Mouse (Mus musculus) CD4-positive helper T cell, adult 2 months (primary cell): ENCODE data around the gene Entr1.

Experiments
- DNase-seq: peaks from one replicate; pipeline ENCODE4 v3.0.0-alpha.2; 2012; ENCODE audit warnings: low read depth, missing footprints, low spot score

Entr1 gene

DNA sequence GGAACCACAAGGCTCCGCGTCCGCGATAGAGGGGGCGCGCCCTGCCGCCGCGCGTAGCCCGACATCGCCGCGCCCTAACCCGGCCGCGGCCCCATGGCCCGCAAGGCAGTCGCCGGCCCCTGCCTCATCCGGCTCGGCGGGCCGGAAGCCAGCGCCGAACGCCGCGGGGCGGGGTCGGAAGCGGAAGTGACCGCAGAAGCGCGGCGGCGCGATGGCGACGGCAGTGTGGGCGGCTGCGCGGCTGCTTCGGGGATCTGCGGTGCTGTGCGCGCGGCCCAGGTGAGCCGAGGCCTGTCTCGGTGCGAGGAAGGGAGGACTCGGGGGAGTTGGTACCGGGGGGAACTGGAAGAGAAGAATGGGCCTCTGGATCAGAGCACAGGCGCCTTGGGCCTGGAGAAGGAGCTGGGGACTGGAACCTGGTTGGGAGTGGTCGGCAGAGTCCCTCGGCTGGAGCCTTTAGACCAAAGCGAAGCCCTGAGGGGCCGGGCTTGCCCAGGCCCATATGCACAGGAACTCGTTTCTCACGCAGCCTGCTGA, at the start of gene Entr1, which contains the start of gene Pmpca:
Entr1 (minus strand) TSS at position 163 of the 537 bp plus-strand sequence.
Pmpca (plus strand) TSS at position 186 of the 537 bp plus-strand sequence.
- DNase-seq: peak; percentile 93

- DNase-seq: no peak
Observed at GRCm38 (mm10) chr2:26438373-26438772, 49.3 kb upstream of the Entr1 start.

DNA sequence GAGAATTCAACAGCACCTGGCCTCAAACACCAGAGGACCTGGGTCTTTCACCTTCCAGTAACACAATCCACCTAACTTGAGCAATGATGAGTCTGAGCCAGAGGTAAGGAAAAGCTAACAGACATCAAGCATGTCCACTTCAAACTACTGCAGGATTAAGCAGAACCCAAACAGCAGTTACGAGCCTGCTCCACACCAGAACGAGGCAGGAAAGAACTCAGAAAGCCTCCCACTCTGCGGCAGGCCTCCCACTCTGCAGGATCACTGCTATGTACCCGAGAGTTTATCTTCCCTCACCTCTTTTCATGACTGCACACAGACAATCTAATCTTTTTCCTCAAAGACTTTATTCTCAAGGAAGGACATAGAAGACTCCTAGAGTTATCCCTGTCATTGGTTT, 48.1 kb upstream of the Entr1 start:
- no peak for DNase-seq

GRCm38 (mm10) chr2:26434791-26435572, 45.9 kb upstream of the Entr1 start:
- DNase-seq: no peak

GRCm38 (mm10) chr2:26429851-26430250, 40.7 kb upstream of the Entr1 start:
- DNase-seq: no peak

DNA sequence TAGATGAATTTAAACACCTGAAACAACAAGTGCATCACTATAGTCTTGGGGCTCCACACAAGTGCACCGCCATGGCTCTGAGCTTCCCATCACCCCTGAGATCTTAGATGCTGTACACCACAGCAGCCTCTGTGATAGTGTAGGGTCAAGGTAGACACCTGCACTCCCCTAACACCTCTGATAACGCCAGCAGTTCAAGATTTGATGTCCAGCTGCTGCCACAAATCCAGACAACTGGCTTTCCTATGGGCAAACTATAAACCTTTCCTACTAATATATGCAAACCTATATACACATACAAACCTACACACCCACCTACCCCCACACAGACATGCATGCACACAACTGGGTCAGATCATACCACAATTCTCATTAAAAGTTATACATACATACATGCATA, 35.4 kb upstream of the Entr1 start:
- DNase-seq: no peak

DNA sequence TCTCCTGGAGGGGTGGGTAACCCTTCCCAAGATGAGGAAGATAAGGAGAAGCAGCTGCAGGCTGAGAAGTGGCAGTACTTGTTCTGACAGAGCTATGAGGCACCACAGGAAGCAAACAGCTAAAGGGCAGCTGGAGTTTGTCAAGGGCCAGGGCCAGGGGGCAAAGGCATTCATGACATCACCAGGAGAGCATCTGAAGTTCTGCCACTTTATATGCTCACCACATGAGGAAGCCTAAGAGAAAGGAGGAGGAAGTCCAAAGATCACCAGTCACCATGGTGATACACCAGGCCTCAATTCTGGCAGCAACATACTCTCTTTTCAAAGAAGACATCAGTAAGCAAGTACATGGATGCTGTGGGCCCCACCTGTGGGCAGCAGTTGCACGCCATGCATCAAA, 34.0 kb upstream of the Entr1 start:
- DNase-seq: no peak

DNA sequence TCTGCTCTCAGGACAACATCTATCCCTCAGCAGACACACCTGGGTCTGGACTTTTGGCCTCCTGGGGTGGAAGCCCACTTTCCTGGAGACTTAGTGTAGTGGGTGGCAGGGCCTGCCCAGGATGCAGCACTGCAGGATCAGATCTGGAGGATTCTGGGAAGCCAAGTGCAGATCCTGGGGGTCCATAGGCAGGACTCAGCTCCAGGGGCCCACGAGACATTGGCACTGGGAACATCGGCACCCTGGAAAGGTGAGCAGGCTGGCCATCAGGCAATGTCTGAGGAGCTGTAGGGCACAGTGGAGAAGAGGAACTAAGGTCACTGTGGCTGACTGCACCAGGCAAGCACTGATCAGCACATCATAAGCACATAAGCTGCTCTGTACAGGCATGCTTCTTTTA, 32.9 kb upstream of the Entr1 start:
- no peak for DNase-seq

DNA sequence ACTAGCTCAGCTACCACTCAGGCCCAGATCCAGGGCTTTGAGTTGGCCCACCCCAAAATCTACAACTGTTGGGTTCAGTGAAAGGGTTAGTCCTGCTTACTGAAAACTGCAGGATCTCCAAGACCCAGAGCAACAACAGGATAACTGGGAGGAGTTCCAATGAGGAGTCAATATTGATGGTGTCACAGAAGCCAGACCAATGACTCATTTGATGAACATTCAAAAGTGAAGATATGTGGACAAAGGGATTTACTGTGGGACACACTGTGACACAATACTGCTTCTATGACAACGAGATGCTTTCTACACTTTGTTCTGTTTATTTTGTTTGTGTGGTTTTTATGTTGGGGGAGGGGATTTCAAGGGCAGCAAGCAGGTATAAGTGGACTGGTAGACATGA, 29.0 kb upstream of the Entr1 start:
- DNase-seq: no peak

DNA sequence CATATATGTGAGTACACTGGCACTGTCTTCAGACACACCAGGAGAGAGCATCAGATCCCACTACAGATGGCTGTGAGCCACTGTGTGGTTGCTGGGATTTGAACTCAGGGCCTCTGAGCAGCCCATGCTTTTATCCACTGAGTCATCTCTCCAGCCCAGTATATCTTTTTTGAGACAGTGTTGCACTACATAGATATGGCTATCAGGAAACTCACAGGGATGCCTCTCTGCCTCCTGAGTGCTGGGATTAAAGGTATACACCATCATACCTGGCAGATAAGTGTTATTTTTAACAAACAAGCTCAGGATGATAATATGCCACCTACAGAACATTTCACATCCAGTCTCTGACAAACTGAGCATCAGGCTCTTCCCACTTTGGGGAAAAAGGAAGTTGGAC, 27.9 kb upstream of the Entr1 start:
- DNase-seq: no peak

GRCm38 (mm10) chr2:26410931-26411411, 21.9 kb upstream of the Entr1 start:
- DNase-seq: no peak

DNA sequence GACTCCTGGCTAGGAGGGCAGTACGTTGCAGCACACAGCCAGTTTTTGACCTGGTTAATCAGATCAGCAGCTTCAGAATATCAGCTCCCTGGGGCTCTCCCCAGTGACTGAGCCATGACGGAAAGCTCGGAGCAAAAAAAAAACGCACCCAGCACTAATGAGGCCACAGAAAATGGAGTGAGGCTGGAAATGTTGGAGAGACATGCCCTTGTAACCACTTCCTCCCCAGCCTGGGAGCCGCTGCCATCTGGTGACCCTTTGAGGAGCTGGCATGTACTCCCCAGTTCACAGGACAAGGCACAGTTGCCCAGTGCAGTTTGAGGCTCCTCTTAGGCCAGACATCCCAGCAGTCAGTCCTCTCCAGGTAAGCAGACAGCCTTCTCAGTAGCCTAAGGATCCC, 21.0 kb upstream of the Entr1 start:
- no peak for DNase-seq

DNA sequence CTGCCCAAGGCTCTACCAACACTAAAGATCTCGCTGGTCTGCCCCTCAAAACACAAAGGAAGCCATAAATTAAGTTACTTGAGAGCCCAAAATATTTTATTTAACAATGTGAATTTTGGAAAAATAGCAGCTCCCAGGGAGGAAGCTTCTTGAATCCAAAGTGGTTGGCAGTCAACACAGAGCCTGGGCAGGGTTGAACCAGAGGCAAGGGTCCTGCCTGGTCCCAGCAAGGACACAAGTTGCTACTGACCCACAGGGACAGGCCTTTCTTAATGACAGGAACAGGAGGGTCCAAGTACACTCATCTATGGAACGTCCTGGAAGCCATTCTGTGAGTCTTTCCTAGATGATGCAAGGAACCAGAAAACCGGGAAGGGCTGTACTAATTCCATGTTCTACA, 20.2 kb upstream of the Entr1 start:
- DNase-seq: no peak

DNA sequence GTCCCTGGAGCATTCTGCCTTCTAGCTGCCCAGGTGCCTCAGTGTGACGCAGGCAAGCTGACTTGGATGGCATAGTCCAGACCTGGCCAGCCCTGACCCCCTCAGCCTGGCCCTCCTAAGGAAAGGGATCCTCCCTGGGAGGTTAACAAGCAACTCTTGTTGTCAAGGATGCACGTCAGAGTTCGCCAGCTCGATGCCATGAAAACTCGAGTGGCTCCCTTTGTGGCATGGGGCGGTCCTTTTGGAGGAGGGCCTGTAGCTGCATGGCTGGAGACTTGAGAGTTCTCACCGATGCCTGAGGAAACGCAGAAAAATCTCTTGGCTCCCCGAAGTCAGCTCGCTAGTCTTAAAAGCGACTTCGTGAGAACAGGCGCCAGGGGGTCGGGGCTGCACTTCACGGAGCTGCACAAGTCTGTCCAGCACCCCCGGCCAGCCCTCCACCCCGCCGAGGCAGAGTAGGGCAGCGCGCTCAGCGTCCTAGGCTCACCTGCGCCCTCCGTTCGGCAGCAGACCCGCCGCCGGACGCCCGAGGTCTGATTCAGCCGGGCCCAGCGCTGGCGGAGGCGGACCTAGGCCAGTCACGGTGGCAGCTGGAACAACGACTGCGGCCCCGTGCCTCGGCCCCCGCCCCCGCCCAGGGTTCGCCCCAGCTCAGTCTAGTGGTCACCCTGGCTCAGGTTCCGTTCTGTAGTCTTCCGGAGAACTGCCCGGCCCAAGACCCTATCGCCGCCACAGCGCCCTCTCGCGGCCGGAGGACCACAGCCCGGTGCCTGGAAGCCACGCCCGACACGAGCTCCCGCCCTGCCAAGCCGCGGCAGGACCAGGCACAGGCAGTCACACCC, 19.6 kb upstream of the Entr1 start, which contains the start of gene Inpp5e:
Inpp5e (minus strand) TSS at position 689 of the 842 bp plus-strand sequence.
- DNase-seq: peak; percentile 91

- no peak for DNase-seq
Observed at GRCm38 (mm10) chr2:26403306-26403705, 14.2 kb upstream of the Entr1 start.

DNA sequence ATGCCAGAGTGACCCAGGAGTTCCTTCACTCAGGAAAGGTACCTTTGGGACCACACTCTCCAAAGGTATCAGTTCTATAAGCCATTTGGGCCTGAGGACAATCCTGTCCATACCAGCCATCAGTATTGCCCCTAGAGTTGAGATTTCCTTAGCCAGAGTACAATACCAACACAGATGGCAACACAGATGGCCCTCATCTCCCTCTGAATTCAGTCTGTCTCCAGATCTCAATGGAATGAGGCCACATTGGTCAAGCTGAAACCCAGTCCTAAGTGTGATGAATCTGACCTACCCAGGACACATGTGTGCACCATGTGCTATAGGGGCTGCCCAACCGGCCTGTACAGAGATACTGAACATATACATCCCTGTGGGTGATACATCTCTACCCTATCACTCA, 13.1 kb upstream of the Entr1 start:
- no peak for DNase-seq

GRCm38 (mm10) chr2:26401023-26401422, 11.9 kb upstream of the Entr1 start:
- no peak for DNase-seq

DNA sequence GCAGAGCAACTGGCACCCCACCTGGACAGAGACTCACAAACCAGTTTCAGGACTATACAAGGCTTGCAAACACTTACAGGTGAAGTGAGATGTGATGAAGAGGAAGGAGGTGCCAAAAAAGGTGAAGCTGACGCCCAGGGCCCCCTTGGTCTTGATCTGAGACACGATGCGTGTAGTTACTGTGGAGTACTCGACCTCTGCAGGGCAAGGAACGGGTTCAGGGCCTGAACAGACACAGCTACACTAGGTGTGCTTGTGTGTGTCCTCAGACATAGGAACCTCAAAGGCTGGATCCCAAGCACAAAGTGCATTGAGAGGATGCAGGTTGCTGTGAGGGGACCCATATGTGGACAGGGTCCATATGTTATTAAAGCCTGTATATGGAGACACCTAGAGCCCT, 11.2 kb upstream of the Entr1 start:
- DNase-seq: no peak

DNA sequence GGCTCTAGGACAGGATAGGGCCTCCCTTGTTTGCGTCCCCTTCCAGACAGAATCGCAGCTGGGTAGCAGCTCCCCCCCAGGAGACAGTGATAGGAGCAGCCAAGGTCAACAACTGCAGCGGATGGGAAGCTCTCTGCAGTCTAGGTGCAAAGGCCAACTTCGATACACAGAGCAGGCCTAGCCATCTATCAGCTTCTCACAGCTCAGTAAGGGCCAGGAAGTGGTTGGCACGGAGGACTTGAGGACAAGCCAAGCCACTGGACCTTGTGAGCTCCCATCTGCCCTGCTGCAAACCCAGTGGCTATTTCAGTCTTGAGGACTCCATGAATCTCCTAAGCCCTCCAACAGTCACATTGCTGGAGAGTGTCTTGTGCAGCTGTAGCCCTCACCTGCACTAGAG, 10.5 kb upstream of the Entr1 start:
- DNase-seq: no peak

GRCm38 (mm10) chr2:26398978-26399377, 9.9 kb upstream of the Entr1 start:
- no peak for DNase-seq

- DNase-seq: no peak
Observed at GRCm38 (mm10) chr2:26391617-26392016, 2.5 kb upstream of the Entr1 start.

DNA sequence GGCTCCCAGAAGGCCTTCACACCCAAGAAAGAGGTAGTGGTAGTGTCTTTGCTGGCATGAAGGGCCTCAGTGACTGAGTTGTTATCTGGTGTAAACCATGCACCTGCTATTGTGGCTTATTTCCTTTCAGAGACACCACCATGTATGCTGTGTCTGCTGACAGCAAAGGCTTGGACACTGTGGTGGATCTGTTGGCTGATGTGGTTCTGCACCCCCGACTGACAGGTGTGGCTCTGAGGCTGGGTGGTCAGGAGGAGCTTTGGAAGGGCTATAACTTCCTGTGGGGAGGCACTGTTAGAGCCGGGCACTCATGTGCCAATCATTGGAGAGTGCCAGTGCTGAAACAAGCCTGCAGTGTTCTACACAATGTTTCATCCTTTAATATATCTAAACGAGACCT, 1.8 kb upstream of the Entr1 start:
- DNase-seq: no peak
